Mouse (Mus musculus) heart, postnatal 0 days (tissue): ENCODE measurements around the gene Fam240a. TPM values are rescaled to one million over a fixed set of nuclear protein-coding genes. Genes with fewer than 3 reads are reported as not detected.

Source experiments
- ATAC-seq: fragments of 200-750 bp; cut with Nextera tagmentation; 2 replicates; pipeline ENCODE4 v1.8.0; 2017; ENCODE audit warnings: low read depth, moderate number of reproducible peaks, moderate library complexity; ENCODE audit not compliant: insufficient read depth
- DNase-seq: peaks from one replicate; pipeline ENCODE4 v3.0.0-alpha.2; 2016; ENCODE audit warnings: low spot score
- H3K27ac ChIP-seq: fragments of 300-500 bp; sonication (generic); 2 replicates; pipeline ENCODE4 v1.5.1; 2014; ENCODE audit warnings: low read depth, mild to moderate bottlenecking
- H3K27me3 ChIP-seq: fragments of 300-500 bp; sonication (generic); 2 replicates; pipeline ENCODE4 v1.6.1; 2014; ENCODE audit warnings: low read length, mixed read lengths; ENCODE audit not compliant: control insufficient read depth, insufficient read depth
- H3K36me3 ChIP-seq: fragments of 300-500 bp; sonication (generic); replicated peaks from 2 replicates; pipeline ENCODE4 v1.6.1; 2014; ENCODE audit warnings: low read length, mixed read lengths; ENCODE audit not compliant: control insufficient read depth, insufficient read depth
- H3K4me1 ChIP-seq: fragments of 300-500 bp; sonication (generic); 2 replicates; pipeline ENCODE4 v1.6.1; 2014; ENCODE audit warnings: antibody characterized with exemption; ENCODE audit not compliant: control insufficient read depth, insufficient read depth
- H3K4me2 ChIP-seq: fragments of 300-500 bp; sonication (generic); 2 replicates; pipeline ENCODE4 v1.6.1; 2014; ENCODE audit warnings: low read depth, mild to moderate bottlenecking, low read length, moderate library complexity
- H3K4me3 ChIP-seq: fragments of 300-500 bp; sonication (generic); 2 replicates; pipeline ENCODE4 v1.5.1; 2014; ENCODE audit warnings: low read depth, low read length
- H3K9ac ChIP-seq: fragments of 300-500 bp; sonication (generic); replicated peaks from 2 replicates; pipeline ENCODE4 v1.6.1; 2014; ENCODE audit warnings: low read depth, low read length, mixed read lengths
- H3K9me3 ChIP-seq: fragments of 300-500 bp; sonication (generic); replicated peaks from 2 replicates; pipeline ENCODE4 v1.6.1; 2016; ENCODE audit warnings: low read length; ENCODE audit not compliant: control insufficient read depth
- CTCF ChIP-seq: IDR thresholded peaks from 2 replicates; pipeline ENCODE4 v1.5.1; 2016; ENCODE audit warnings: antibody characterized with exemption, control low read depth, low read depth
- EP300 ChIP-seq: IDR thresholded peaks from 2 replicates; pipeline ENCODE4 v1.6.1; 2016; ENCODE audit warnings: antibody characterized with exemption, low read depth
- WGBS: fragments of 180-500 bp; shearing (Covaris S2); extraction: QIAGEN DNeasy Blood & Tissue Kit; methylation state at CpG from one replicate; pipeline ENCODE4 v1.1.7; 2014; 5-methylcytosine and 5-hydroxymethylcytosine counted together
- polyA plus RNA-seq: library from polyadenylated mRNA; unstranded; fragments of >200 nt; fragmentation: Nextera tagmentation; extraction: Ambion mirVana; gene quantifications from 2 replicates; pipeline ENCODE4 v1.2.1, GENCODE M21; 2015
- total RNA-seq: library from RNA; depleted of rRNA; stranded (reverse); fragments of >200 nt; gene quantifications from 2 replicates; pipeline ENCODE4 v1.2.3, GENCODE M21; 2014; ENCODE audit warnings: low replicate concordance

The Fam240a gene
- total and polyA plus RNA-seq, 2 experiments from 2014 or later, result not detected

DNA sequence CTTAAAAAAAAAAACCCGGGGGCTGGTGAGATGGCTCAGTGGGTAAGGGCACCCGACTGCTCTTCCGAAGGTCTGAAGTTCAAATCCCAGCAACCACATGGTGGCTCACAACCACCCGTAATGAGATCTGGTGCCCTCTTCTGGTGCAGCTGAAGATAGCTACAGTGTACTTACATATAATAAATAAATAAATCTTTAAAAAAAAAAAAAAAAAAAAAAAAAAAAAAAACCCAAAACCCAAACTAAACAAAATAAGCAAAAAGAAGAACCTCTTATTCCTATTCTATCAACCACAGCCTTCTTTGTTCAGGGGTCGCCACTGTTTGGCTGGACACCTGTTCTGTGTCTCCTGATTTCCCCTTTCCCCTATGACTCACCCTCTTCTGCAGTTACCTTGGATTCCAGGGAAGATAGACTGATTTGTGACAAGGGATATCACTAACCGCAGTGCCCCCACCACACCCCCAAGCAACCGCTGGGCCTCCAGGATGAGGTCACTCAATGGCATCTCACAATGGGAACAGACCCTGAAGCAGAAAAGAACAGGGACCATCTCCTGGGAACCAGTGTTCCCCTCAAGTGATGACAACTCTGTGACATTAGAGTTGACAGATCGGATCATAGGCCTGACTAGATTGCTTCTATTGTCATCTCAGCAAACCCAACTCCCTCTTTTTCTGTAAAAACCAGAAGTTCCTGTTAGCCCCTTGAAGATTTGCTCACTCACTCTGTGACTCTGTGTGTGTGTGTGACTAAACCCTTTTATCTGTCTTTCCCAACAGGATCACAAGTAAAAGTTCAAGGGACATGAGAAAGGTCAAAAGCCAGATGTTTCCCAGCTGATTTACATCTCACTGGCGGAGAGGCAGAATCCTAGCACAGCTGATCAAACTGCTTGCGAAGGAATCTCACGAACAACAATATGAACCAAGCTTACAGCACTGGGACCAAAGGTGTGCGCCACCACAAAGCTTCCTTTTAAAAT lies 21.1 kb upstream of the Fam240a start:
- ATAC-seq (no peak), DNase-seq (no peak)
- Histone ChIP-seq H3K4me1 (no peaks in the 10 kb centered on the region), H3K4me3 (no peak overlapping the region), H3K9me3 (no peaks in the 10 kb centered on the region), H3K9ac (no peak overlapping the region), H3K27me3 (no peaks in the 10 kb centered on the region), H3K36me3 (no peaks in the 10 kb centered on the region), H3K4me2 (no peak overlapping the region), H3K27ac (no peak overlapping the region)
- no peak for TF ChIP-seq CTCF
- no peak for TF ChIP-seq EP300
- WGBS, result 75% methylated on average over 12 of the region's 12 CpGs

DNA sequence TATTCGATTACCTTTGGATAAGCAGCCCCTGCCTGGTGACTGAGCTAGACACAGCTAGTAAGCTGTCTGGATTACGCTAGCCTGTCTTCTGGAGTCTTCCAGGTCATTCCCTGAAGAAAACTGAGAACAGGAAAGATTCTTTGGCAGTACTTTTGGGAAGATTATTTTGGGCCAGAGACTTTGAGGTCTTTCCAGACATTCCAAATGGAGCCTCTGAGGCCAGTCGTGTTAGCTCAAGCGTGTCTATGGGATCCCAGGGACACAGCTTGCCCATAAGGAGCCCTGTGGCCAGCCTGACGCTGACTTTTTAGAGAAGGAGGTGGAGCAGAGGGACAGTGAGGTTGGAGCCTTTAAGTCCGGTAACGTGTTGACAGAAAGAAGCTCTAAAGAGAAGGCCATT lies 19.3 kb upstream of the Fam240a start:
- H3K4me1 ChIP-seq, result no peaks in the 10 kb centered on the region
- WGBS, result 80% methylated on average over 7 of the region's 7 CpGs
- ATAC-seq, result no peak

GRCm38 (mm10) chr9:110933850-110934437 lies 17.3 kb upstream of the Fam240a start:
- 74% methylated on average over 12 of the region's 12 CpGs for WGBS
- DNase-seq (no peak), ATAC-seq (no peak)
- Histone ChIP-seq H3K9ac (no peak overlapping the region), H3K27ac (no peak overlapping the region), H3K4me3 (no peak overlapping the region), H3K9me3 (no peaks in the 10 kb centered on the region), H3K27me3 (no peaks in the 10 kb centered on the region), H3K4me1 (no peaks in the 10 kb centered on the region), H3K4me2 (no peak overlapping the region), H3K36me3 (no peaks in the 10 kb centered on the region)
- TF ChIP-seq EP300 (no peak), CTCF (no peak)

More for the DNA sequence above, 19.3 kb upstream of the Fam240a start:
- no peak overlapping the region for H3K4me3 ChIP-seq
- DNase-seq, result no peak
- H3K9ac ChIP-seq, result no peak overlapping the region
- H3K27me3 ChIP-seq, result no peaks in the 10 kb centered on the region
- H3K27ac ChIP-seq, result no peak overlapping the region
- H3K9me3 ChIP-seq, result no peaks in the 10 kb centered on the region
- H3K4me2 ChIP-seq, result no peak overlapping the region
- no peaks in the 10 kb centered on the region for H3K36me3 ChIP-seq
- no peak for TF ChIP-seq EP300
- no peak for TF ChIP-seq CTCF

DNA sequence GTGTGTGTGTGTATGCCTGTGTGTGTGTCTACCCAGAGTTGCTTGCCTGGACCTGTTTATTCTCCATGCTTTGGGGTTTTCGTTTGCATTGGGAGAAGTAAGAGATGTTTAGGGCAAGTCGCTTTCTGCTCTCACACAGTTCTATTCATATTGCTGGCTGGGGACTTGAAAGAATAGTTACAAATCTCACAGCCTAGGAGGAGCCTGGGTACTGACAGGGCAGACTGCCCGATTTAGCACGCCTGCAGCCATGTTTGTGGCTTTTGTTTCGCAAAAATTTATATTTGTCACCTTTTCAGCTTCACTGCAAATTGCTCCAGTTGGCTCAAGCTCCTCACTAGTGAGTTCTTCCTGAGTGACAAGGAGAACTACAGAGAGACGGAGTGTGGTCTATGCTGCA lies 14.9 kb upstream of the Fam240a start:
- Histone ChIP-seq H3K27ac (no peak overlapping the region), H3K9me3 (no peaks in the 10 kb centered on the region), H3K4me3 (no peak overlapping the region), H3K27me3 (no peaks in the 10 kb centered on the region), H3K9ac (no peak overlapping the region), H3K36me3 (no peaks in the 10 kb centered on the region), H3K4me2 (no peak overlapping the region), H3K4me1 (no peaks in the 10 kb centered on the region)
- TF ChIP-seq EP300 (no peak), CTCF (no peak)
- DNase-seq (no peak), ATAC-seq (no peak)
- 78% methylated on average over 6 of the region's 6 CpGs for WGBS

GRCm38 (mm10) chr9:110922759-110923158 lies 6.1 kb upstream of the Fam240a start:
- WGBS, result 11% methylated on average over 7 of the region's 7 CpGs
- Histone ChIP-seq H3K4me2 (peak overlapping the region; percentile 3; the same call in 1 of the 2 replicates), H3K4me3 (no peak overlapping the region), H3K36me3 (no peaks in the 10 kb centered on the region), H3K27me3 (no peaks in the 10 kb centered on the region), H3K9me3 (no peaks in the 10 kb centered on the region), H3K4me1 (no peaks in the 10 kb centered on the region), H3K27ac (no peak overlapping the region), H3K9ac (no peak overlapping the region)
- ATAC-seq (no peak), DNase-seq (peak; percentile 63)
- TF ChIP-seq EP300 (no peak), CTCF (peak; percentile 94)
